Mouse (Mus musculus) lung, embryonic 14.5 days (tissue): Measurements from ENCODE around the gene Fbrsl1. TPM values are rescaled to one million over a fixed set of nuclear protein-coding genes. Genes with fewer than 3 reads are reported as not detected.

Source experiments
- ATAC-seq: fragments of 200-750 bp; cut with Nextera tagmentation; 2 replicates; pipeline ENCODE4 v1.8.0; 2017; ENCODE audit warnings: mild to moderate bottlenecking, moderate TSS enrichment, moderate library complexity; ENCODE audit not compliant: insufficient read depth
- DNase-seq: peaks from one replicate; pipeline ENCODE4 v3.0.0-alpha.2; 2015
- H3K27ac ChIP-seq: fragments of 300-500 bp; sonication (generic); 2 replicates; pipeline ENCODE4 v1.5.1; 2014; ENCODE audit warnings: low read depth, mild to moderate bottlenecking, moderate library complexity
- H3K27me3 ChIP-seq: fragments of 300-500 bp; sonication (generic); 2 replicates; pipeline ENCODE4 v1.6.1; 2014; ENCODE audit warnings: low read length, control low read depth; ENCODE audit not compliant: insufficient read depth
- H3K36me3 ChIP-seq: fragments of 300-500 bp; sonication (generic); 2 replicates; pipeline ENCODE4 v1.6.1; 2014; ENCODE audit warnings: control low read depth; ENCODE audit not compliant: insufficient read depth
- H3K4me1 ChIP-seq: fragments of 300-500 bp; sonication (generic); 2 replicates; pipeline ENCODE4 v1.6.1; 2014; ENCODE audit warnings: antibody characterized with exemption, control low read depth; ENCODE audit not compliant: insufficient read depth
- H3K4me2 ChIP-seq: fragments of 300-500 bp; sonication (generic); 2 replicates; pipeline ENCODE4 v1.6.1; 2014; ENCODE audit warnings: mild to moderate bottlenecking
- H3K4me3 ChIP-seq: fragments of 300-500 bp; sonication (generic); 2 replicates; pipeline ENCODE4 v1.5.1; 2014; ENCODE audit warnings: low read depth, low read length
- H3K9ac ChIP-seq: fragments of 300-500 bp; sonication (generic); 2 replicates; pipeline ENCODE4 v1.6.1; 2014
- H3K9me3 ChIP-seq: fragments of 300-500 bp; sonication (generic); 2 replicates; pipeline ENCODE4 v1.6.1; 2016; ENCODE audit warnings: low read depth, low read length, control low read depth
- CTCF ChIP-seq: IDR thresholded peaks from 2 replicates; pipeline ENCODE4 v1.5.1; 2016; ENCODE audit warnings: antibody characterized with exemption, low read depth
- WGBS: fragments of 180-500 bp; shearing (Covaris S2); extraction: QIAGEN DNeasy Blood & Tissue Kit; methylation state at CpG from one replicate; pipeline ENCODE4 v1.1.7; 2014; 5-methylcytosine and 5-hydroxymethylcytosine counted together
- polyA plus RNA-seq: library from polyadenylated mRNA; unstranded; fragments of >200 nt; fragmentation: Nextera tagmentation; extraction: Ambion mirVana; gene quantifications from 2 replicates; pipeline ENCODE4 v1.2.1, GENCODE M21; 2014

Gene Fbrsl1
- polyA plus RNA-seq, 1 experiment from 2014 or later = 20.9 TPM

DNA sequence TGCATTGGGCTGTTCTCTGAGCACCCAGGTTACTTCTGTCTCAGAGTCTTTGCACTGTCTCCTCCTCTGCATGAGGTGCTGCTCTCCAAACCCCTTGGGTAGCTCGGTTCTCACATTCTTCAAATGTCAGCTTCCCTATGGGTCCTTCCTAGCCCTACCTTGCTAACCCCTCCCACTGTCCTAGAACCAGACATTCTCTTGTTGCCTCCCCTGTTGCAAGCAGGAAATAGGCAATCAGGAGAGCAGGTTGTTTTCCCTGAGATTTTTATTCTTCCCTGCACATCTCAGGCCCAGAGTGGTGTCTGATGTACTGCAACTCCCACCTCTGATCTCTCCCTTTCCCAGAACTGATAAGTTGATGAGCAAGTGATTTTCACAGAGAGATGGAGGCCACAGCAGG, 39.6 kb upstream of the Fbrsl1 start:
- no peak for ATAC-seq
- DNase-seq = no peak

GRCm38 (mm10) chr5:110486674-110487334, 38.5 kb upstream of the Fbrsl1 start:
- no peaks in the 10 kb centered on the region for H3K9me3 ChIP-seq
- DNase-seq (no peak), ATAC-seq (no peak)
- H3K4me2 ChIP-seq = no peak overlapping the region
- no peaks in the 10 kb centered on the region; the same call in 1 of the 2 replicates for H3K27me3 ChIP-seq
- H3K36me3 ChIP-seq = no peaks in the 10 kb centered on the region
- no peaks in the 10 kb centered on the region for H3K4me1 ChIP-seq
- H3K4me3 ChIP-seq = no peak overlapping the region
- TF ChIP-seq CTCF = no peak
- H3K9ac ChIP-seq = no peak overlapping the region
- H3K27ac ChIP-seq = no peak overlapping the region
- 28% methylated on average over 5 of the region's 5 CpGs for WGBS

More for the DNA sequence above, 39.6 kb upstream of the Fbrsl1 start:
- TF ChIP-seq CTCF = no peak
- 30% methylated on average over 1 of the region's 1 CpGs for WGBS
- no peaks in the 10 kb centered on the region for H3K9me3 ChIP-seq
- no peaks in the 10 kb centered on the region for H3K36me3 ChIP-seq
- no peak overlapping the region for H3K9ac ChIP-seq
- H3K27me3 ChIP-seq = no peaks in the 10 kb centered on the region
- H3K27ac ChIP-seq = no peak overlapping the region
- no peak overlapping the region for H3K4me2 ChIP-seq
- H3K4me3 ChIP-seq = no peak overlapping the region
- no peaks in the 10 kb centered on the region for H3K4me1 ChIP-seq

- no peak overlapping the region for H3K9ac ChIP-seq
- 61% methylated on average over 3 of the region's 3 CpGs for WGBS
- ATAC-seq (no peak), DNase-seq (no peak)
- no peaks in the 10 kb centered on the region for H3K9me3 ChIP-seq
- no peak overlapping the region for H3K4me3 ChIP-seq
- H3K4me2 ChIP-seq = no peak overlapping the region
- TF ChIP-seq CTCF = no peak
- no peaks in the 10 kb centered on the region for H3K4me1 ChIP-seq
- peaks cover 17% of the 10 kb centered on the region for H3K27me3 ChIP-seq
- H3K36me3 ChIP-seq = no peaks in the 10 kb centered on the region
- H3K27ac ChIP-seq = no peak overlapping the region
Observed at GRCm38 (mm10) chr5:110484711-110485110, 36.4 kb upstream of the Fbrsl1 start.

GRCm38 (mm10) chr5:110479228-110479627, 30.9 kb upstream of the Fbrsl1 start:
- no peak overlapping the region for H3K9ac ChIP-seq
- peaks cover 17% of the 10 kb centered on the region for H3K27me3 ChIP-seq
- ATAC-seq (0 out of 2 replicates have a peak, but pooled peaks have one; percentile 47), DNase-seq (peak; percentile 59)
- no peak overlapping the region for H3K4me2 ChIP-seq
- H3K4me3 ChIP-seq = no peak overlapping the region
- WGBS = 40% methylated on average over 8 of the region's 8 CpGs
- no peaks in the 10 kb centered on the region for H3K4me1 ChIP-seq
- no peak overlapping the region for H3K27ac ChIP-seq
- H3K36me3 ChIP-seq = no peaks in the 10 kb centered on the region
- no peaks in the 10 kb centered on the region for H3K9me3 ChIP-seq
- TF ChIP-seq CTCF = no peak

- 67% methylated on average over 11 of the region's 11 CpGs for WGBS
- no peak for DNase-seq
- TF ChIP-seq CTCF = no peak
- Histone ChIP-seq H3K27ac (no peak overlapping the region), H3K9me3 (no peaks in the 10 kb centered on the region), H3K9ac (no peak overlapping the region), H3K36me3 (no peaks in the 10 kb centered on the region), H3K4me2 (no peak overlapping the region), H3K4me1 (no peaks in the 10 kb centered on the region), H3K27me3 (no peaks in the 10 kb centered on the region), H3K4me3 (no peak overlapping the region)
- no peak for ATAC-seq
Observed at GRCm38 (mm10) chr5:110474156-110474555, 25.9 kb upstream of the Fbrsl1 start.

GRCm38 (mm10) chr5:110472834-110473233, 24.5 kb upstream of the Fbrsl1 start:
- 18% methylated on average over 1 of the region's 1 CpGs for WGBS
- Histone ChIP-seq H3K36me3 (no peaks in the 10 kb centered on the region), H3K4me1 (no peaks in the 10 kb centered on the region), H3K27ac (no peak overlapping the region), H3K4me2 (no peak overlapping the region), H3K4me3 (no peak overlapping the region), H3K9me3 (no peaks in the 10 kb centered on the region), H3K9ac (no peak overlapping the region), H3K27me3 (no peaks in the 10 kb centered on the region)
- DNase-seq (no peak), ATAC-seq (no peak)
- no peak for TF ChIP-seq CTCF

DNA sequence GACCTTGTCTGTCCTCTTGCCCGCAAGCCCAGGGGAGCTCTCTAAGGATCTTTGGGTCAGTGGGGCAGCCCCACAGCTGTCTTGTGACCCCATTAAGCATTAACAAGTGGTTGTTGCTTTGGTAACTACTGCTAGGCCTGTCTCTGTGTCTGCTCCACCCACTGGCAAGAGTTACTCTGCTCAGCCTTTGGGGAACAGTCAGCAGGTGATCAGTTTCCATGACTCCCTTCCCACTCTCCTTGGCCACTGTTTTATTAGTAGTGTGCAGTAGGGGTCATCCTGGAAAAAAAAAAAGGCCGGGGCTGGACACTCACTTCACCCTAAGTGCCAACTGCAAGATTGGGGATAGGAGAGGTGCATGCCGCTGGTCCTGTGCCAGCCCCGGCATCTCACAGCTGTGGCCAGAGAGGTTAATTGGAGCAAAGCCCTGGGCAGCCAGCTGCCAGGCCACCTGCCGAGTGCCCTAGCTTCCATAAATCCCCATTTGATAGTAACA, 23.7 kb upstream of the Fbrsl1 start:
- no peak for DNase-seq
- H3K27me3 ChIP-seq = no peaks in the 10 kb centered on the region
- ATAC-seq = no peak
- H3K9ac ChIP-seq = no peak overlapping the region
- 42% methylated on average over 5 of the region's 5 CpGs for WGBS
- no peak for TF ChIP-seq CTCF
- H3K36me3 ChIP-seq = no peaks in the 10 kb centered on the region
- no peak overlapping the region for H3K4me3 ChIP-seq
- no peaks in the 10 kb centered on the region for H3K4me1 ChIP-seq
- H3K9me3 ChIP-seq = no peaks in the 10 kb centered on the region
- H3K4me2 ChIP-seq = no peak overlapping the region
- no peak overlapping the region for H3K27ac ChIP-seq
